Mouse (Mus musculus) cerebellum, adult 2 months (tissue): Measurements from ENCODE around the gene Dnah3.

Experiments used
- CTCF ChIP-seq: fragments of 200-500 bp; IDR thresholded peaks from 2 replicates; pipeline ENCODE4 v1.5.1; 2011; ENCODE audit warnings: low read depth, mild to moderate bottlenecking, control low read depth, low read length, moderate library complexity, borderline replicate concordance; ENCODE audit not compliant: insufficient read depth
- POLR2A ChIP-seq: fragments of 200-500 bp; IDR thresholded peaks from 2 replicates; pipeline ENCODE4 v1.6.1; 2011; ENCODE audit warnings: low read length, control low read depth, borderline replicate concordance; ENCODE audit not compliant: insufficient read depth

DNA sequence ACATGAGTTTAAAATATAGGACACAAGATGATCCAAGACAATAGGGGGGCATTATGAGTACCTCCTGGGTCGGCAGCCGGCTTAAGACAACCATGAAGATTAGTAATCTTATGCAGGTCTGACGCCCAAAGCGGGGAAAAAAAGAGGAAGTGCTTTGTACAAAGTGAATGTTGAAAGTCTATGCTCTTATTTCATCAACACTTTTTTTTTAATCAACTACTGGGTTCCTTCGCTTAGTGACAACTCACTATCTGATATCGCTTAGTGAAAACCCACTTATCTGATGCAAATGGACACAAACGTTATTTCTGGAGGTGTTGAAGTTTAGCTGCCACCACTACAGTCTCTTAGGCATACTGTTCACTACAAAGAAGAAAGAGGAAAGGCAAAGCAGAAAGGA, 117.5 kb downstream of the Dnah3 start:
- no peak for TF ChIP-seq CTCF
- TF ChIP-seq POLR2A: no peak
